Comparison of ENCODE assay signal across 17 mouse cellular contexts in genomic region chr9:122187451-122187921, GRCm38 (mm10).
DNase-seq lines count a peak whose midpoint lies in the region; ATAC-seq lines count a peak whose summit lies in the region.
"Had no signal": no experiment of that assay in that cellular context is flagged by ENCODE, and none has a peak within 500 bp of the region (broad histone marks: within the 10 kb centered on the region; RNA-seq: fewer than 3 reads in every experiment).

No protein-coding gene starts in this region.

- DNase-seq in 416B (ENCODE audit: low read depth) (peak; percentile 5), adipocyte (ENCODE audit: low spot score) (no peak)
- peak; percentile 84 for DNase-seq in heart, adult 18-20 months
- peak; percentile 62 to 78 for DNase-seq in heart, postnatal 10 days
- no peak for DNase-seq in embryonic facial prominence, embryonic 10.5 days (ENCODE audit: low spot score)
- DNase-seq: adrenal gland, postnatal 25 days; cerebellum, adult 11 months; kidney, adult 18-20 months; layer of hippocampus, postnatal 36 days; lung, postnatal 36 days; spleen, adult 18-20 months had no signal

- H3K4me1 ChIP-seq in kidney, embryonic 15.5 days: peaks cover 18% of the 10 kb centered on the region
- H3K4me1 ChIP-seq in kidney, embryonic 14.5 days (ENCODE audit: control insufficient read depth, insufficient read depth, low read length): peaks cover 6% of the 10 kb centered on the region; the same call in 1 of the 2 replicates
- H3K4me1 ChIP-seq in hindbrain, embryonic 12.5 days: peaks cover 2% of the 10 kb centered on the region; the same call in 1 of the 2 replicates
- peaks cover 23% of the 10 kb centered on the region for H3K4me1 ChIP-seq in embryonic facial prominence, embryonic 10.5 days

- ATAC-seq in kidney, embryonic 15.5 days (replicated peaks; ENCODE audit: low FRiP score): no peak
- ATAC-seq in kidney, embryonic 14.5 days (ENCODE audit: low FRiP score, low TSS enrichment): no peak
- ATAC-seq in hindbrain, embryonic 12.5 days (ENCODE audit: low FRiP score): no peak

- H3K27ac ChIP-seq in kidney, embryonic 15.5 days: 0 out of 2 replicates have a peak overlapping the region, but pooled peaks have one; percentile 2
- no peak overlapping the region for H3K27ac ChIP-seq in kidney, embryonic 14.5 days (ENCODE audit: low read depth, low read length)
- no peak overlapping the region for H3K27ac ChIP-seq in hindbrain, embryonic 12.5 days
- no peak overlapping the region for H3K27ac ChIP-seq in embryonic facial prominence, embryonic 10.5 days (replicated peaks)

- H3K27me3 ChIP-seq in kidney, embryonic 15.5 days: no peaks in the 10 kb centered on the region
- no peaks in the 10 kb centered on the region for H3K27me3 ChIP-seq in kidney, embryonic 14.5 days (ENCODE audit: control insufficient read depth, insufficient read depth, low read length)
- H3K27me3 ChIP-seq in hindbrain, embryonic 12.5 days: no peaks in the 10 kb centered on the region
- H3K27me3 ChIP-seq in embryonic facial prominence, embryonic 10.5 days (replicated peaks; ENCODE audit: low read depth, poor library complexity, severe bottlenecking): no peaks in the 10 kb centered on the region

- no peak overlapping the region for H3K4me2 ChIP-seq in kidney, embryonic 15.5 days
- no peak overlapping the region for H3K4me2 ChIP-seq in kidney, embryonic 14.5 days (replicated peaks; ENCODE audit: low read depth, low read length)
- H3K4me2 ChIP-seq in hindbrain, embryonic 12.5 days (replicated peaks): no peak overlapping the region
- H3K4me2 ChIP-seq: liver, embryonic 11.5 days had no signal

- no peaks in the 10 kb centered on the region for H3K9me3 ChIP-seq in kidney, embryonic 15.5 days (replicated peaks)
- no peaks in the 10 kb centered on the region for H3K9me3 ChIP-seq in kidney, embryonic 14.5 days (ENCODE audit: control insufficient read depth, low read length)
- H3K9me3 ChIP-seq in hindbrain, embryonic 12.5 days (replicated peaks): no peaks in the 10 kb centered on the region
- H3K9me3 ChIP-seq in embryonic facial prominence, embryonic 10.5 days: no peaks in the 10 kb centered on the region
- H3K9me3 ChIP-seq: hindbrain, embryonic 10.5 days had no signal

- no peak overlapping the region for H3K4me3 ChIP-seq in kidney, embryonic 15.5 days (replicated peaks)
- H3K4me3 ChIP-seq in kidney, embryonic 14.5 days (ENCODE audit: low read length): no peak overlapping the region
- no peak overlapping the region for H3K4me3 ChIP-seq in hindbrain, embryonic 12.5 days
- H3K4me3 ChIP-seq in embryonic facial prominence, embryonic 10.5 days: no peak overlapping the region
- H3K4me3 ChIP-seq: erythroblast, embryonic 14.5 days; hindbrain, embryonic 10.5 days had no signal

- no peaks in the 10 kb centered on the region for H3K36me3 ChIP-seq in kidney, embryonic 15.5 days
- no peaks in the 10 kb centered on the region for H3K36me3 ChIP-seq in kidney, embryonic 14.5 days (ENCODE audit: control insufficient read depth, insufficient read depth, low read length)
- H3K36me3 ChIP-seq in hindbrain, embryonic 12.5 days: peaks cover 5% of the 10 kb centered on the region; the same call in 1 of the 2 replicates
- H3K36me3 ChIP-seq in embryonic facial prominence, embryonic 10.5 days (replicated peaks): no peaks in the 10 kb centered on the region
- H3K36me3 ChIP-seq: hindbrain, embryonic 10.5 days had no signal

- intact Hi-C loops in heart, postnatal 10 days (cut with DNase I): no loop called here

- 77% methylated on average over 7 of the region's 7 CpGs for WGBS in kidney, embryonic 15.5 days
- WGBS in kidney, embryonic 14.5 days: 83% methylated on average over 7 of the region's 7 CpGs
- 87% methylated on average over 7 of the region's 7 CpGs for whole genome bisulfite sequencing in hindbrain, embryonic 12.5 days
- 84% methylated on average over 7 of the region's 7 CpGs for WGBS in embryonic facial prominence, embryonic 10.5 days

- H3K9ac ChIP-seq in kidney, embryonic 15.5 days: no peak overlapping the region
- H3K9ac ChIP-seq in kidney, embryonic 14.5 days (ENCODE audit: low read depth, low read length): no peak overlapping the region
- no peak overlapping the region for H3K9ac ChIP-seq in hindbrain, embryonic 12.5 days

Comparison
In these comparisons a context has a peak if more than half of its experiments do, and no peak if none do; other contexts are left out.
1. DNase-seq: peak in 416B (single experiment), heart, adult 18-20 months (2 of 2) and heart, postnatal 10 days (2 of 2); none in adipocyte (single experiment) and embryonic facial prominence, embryonic 10.5 days (single experiment).